Mouse (Mus musculus): ENCODE measurements around the gene D2hgdh. TPM values are rescaled to one million over a fixed set of nuclear protein-coding genes. Genes with fewer than 3 reads are reported as not detected.

D2hgdh gene
- 8.4 and 8.5 TPM in 2 replicates for polyA plus RNA-seq (2021; fragmentation: Nextera tagmentation)
- long read RNA-seq, experiment 1, transcript D2hgdh-201 (10 exons, 3,232 nt), result major isoform, 5 of 11 reads
- long read RNA-seq, experiment 1, partial matches to known transcripts, result 2 of 11 reads
- long read RNA-seq, experiment 1, other reads (novel, unspliced or antisense), result 2 of 11 reads
- long read RNA-seq, experiment 2, transcript D2hgdh-202 (10 exons, 3,459 nt), result minor isoform, 16 of 60 reads
- long read RNA-seq, experiment 2, transcript D2hgdh-201 (10 exons, 3,232 nt), result major isoform, 26 of 60 reads
- long read RNA-seq, experiment 2, partial matches to known transcripts, result 8 of 60 reads
- long read RNA-seq, experiment 2, other reads (novel, unspliced or antisense), result 10 of 60 reads

DNA sequence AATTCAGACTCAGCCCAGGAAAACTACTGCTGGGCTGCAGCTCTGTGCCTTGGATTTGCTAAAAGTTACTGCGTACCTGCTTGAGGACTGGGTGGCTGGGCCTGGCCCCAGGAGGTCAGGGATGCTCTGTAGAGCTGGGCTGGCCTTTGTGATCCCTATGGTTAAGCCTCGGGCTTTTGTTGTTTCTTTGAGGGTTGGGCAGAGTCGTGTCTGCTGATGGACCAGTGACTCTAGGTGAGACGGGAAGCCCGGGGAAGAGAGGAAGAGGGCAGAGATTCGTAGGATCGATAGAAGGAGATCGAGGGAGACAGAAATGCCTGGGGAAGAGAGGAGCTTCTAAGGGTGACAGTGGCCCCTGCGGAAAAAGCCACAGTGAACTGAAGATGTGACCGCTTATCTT lies at the start of gene D2hgdh:
Gene D2hgdh, plus strand, starts transcription at position 301 of the 400 bp plus-strand sequence.

GRCm38 (mm10) chr1:93801741-93802238 lies 22.9 kb upstream of the D2hgdh start, which contains the start of gene Dtymk:
Gene Dtymk (minus strand): TSS chr1:93801934.

DNA sequence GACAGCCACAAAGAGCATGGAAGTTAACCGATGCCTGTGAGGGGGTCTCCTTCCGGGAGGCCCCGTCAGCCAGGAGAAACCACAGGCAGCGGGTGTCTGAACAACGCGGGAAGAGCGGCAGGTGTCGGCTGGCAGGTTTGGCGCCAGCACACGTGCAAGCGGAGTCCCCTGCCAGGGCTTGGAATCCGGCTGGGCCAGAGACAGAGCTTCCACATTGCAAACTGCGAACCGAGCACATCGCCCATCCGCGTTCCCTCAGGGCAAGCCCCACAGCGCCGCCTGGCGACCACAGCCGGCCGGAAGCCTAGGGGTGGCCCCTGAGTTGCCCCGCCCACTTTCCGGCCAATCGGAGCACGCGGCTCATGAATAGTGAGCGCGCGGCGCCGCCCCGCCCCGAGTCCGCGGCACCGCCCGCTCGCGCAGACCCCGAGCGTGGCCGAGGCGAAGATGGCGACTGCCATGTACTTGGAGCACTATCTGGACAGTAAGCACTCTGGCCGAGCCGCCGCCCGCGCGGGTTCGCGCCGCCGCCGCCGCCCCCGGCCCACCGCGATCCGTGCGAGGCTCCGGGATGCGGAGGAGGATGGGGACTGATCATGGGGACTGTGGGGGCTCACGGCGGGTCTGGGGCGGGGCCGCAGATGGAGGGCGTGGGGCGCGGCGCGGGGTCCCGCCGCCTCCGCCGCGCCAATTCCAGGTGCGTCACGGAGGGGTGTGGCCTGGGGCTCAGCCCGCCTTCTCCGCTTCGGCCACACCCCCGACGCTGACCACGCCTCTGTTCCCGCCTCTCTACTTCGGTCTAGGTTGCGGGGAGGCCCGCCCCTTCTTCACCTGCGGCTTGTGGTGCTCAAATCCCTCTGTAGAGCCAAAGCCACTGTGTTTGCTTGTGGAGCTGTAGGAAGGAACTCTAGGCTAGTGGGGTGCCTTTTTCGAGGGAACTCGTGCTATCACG lies 20.9 kb upstream of the D2hgdh start, which contains the start of gene Ing5:
Gene Ing5, plus strand, starts transcription at position 410 of the 952 bp plus-strand sequence.

DNA sequence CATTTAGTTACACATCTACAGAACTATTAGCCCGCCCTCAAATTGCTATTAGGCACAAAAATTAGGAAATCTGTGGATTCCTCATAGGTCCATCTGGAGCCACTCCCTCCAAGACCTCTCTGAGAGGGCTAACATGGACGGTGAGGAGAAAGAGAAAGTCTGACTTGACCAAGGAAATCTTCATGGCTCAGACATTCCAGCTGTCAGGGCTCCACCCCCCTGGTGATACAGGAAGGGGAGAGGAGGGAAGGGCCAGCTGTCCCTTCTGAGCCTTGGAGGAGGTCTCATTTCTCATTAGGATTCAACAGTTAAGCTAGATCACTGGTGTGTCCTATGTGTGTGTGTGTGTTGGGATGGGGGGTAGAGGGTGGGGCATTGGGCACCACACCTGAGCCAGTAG lies 36.3 kb downstream of the D2hgdh start, which contains the start of gene Gal3st2:
Gene Gal3st2, plus strand, starts transcription at position 259 of the 400 bp plus-strand sequence.

Other genes starting within 250 kb of the D2hgdh start
- gene Stk25, start 166.2 kb upstream of the D2hgdh start, polyA plus RNA-seq (2021; fragmentation: Nextera tagmentation), result 263 and 281 TPM in 2 replicates
- gene Bok, start 139.2 kb upstream of the D2hgdh start, polyA plus RNA-seq (2021; fragmentation: Nextera tagmentation), result 156 and 164 TPM in 2 replicates
- 33.9 and 38.5 TPM in 2 replicates for gene Atg4b, start 73.4 kb upstream of the D2hgdh start, polyA plus RNA-seq (2021; fragmentation: Nextera tagmentation)
- 13.1 and 14.7 TPM in 2 replicates for gene Thap4, start 70.0 kb upstream of the D2hgdh start, polyA plus RNA-seq (2021; fragmentation: Nextera tagmentation)
- gene Dtymk, start 23.0 kb upstream of the D2hgdh start, polyA plus RNA-seq (2021; fragmentation: Nextera tagmentation), result 71.1 and 72.6 TPM in 2 replicates
- gene Ing5, start 20.9 kb upstream of the D2hgdh start, polyA plus RNA-seq (2021; fragmentation: Nextera tagmentation), result 5.9 and 7.3 TPM in 2 replicates
- gene Gal3st2, start 36.4 kb downstream of the D2hgdh start, polyA plus RNA-seq (2021; fragmentation: Nextera tagmentation), result 0.09 TPM in 1 of 2 replicates, not detected in the other
- gene Gal3st2b, start 93.4 kb downstream of the D2hgdh start, polyA plus RNA-seq (2021; fragmentation: Nextera tagmentation), result 0.08 TPM in 1 of 2 replicates, not detected in the other
- not detected in 2 replicates for gene Gal3st2c, start 165.6 kb downstream of the D2hgdh start, polyA plus RNA-seq (2021; fragmentation: Nextera tagmentation)
- gene Neu4, start 195.5 kb downstream of the D2hgdh start, polyA plus RNA-seq (2021; fragmentation: Nextera tagmentation), result 5.2 and 5.6 TPM in 2 replicates
- 0.11 and 0.14 TPM in 2 replicates for gene Pdcd1, start 227.6 kb downstream of the D2hgdh start, polyA plus RNA-seq (2021; fragmentation: Nextera tagmentation)